Mouse (Mus musculus) 416B (cell line): ENCODE measurements at regions not wholly inside any gene's neighbourhood (a gene's known extent, or its start where the extent isn't known, plus 50 kb on each side); places are given as distances from the start of the nearest gene placed in this dataset.

Source experiments
- DNase-seq: peaks from one replicate; pipeline ENCODE4 v3.0.0; 2011; ENCODE audit warnings: low read depth

- DNase-seq: peak; percentile 2
Measured at GRCm38 (mm10) chr10:72056725-72057124, 597.9 kb upstream of the Zwint start.

- DNase-seq: no peak
Measured at GRCm38 (mm10) chr10:72071185-72071718, 583.4 kb upstream of the Zwint start.

GRCm38 (mm10) chr10:72078363-72078762 lies 576.3 kb upstream of the Zwint start:
- DNase-seq: no peak

GRCm38 (mm10) chr10:72096951-72097350 lies 557.7 kb upstream of the Zwint start:
- peak; percentile 23 for DNase-seq

GRCm38 (mm10) chr10:72099156-72099812 lies 555.4 kb upstream of the Zwint start:
- no peak for DNase-seq

- DNase-seq: no peak
Measured at GRCm38 (mm10) chr10:72119447-72119846, 535.2 kb upstream of the Zwint start.

GRCm38 (mm10) chr10:72132407-72132806 lies 522.2 kb upstream of the Zwint start:
- no peak for DNase-seq
